Mouse (Mus musculus) liver, adult 2 months (tissue): ENCODE measurements at regions not wholly inside any gene's neighbourhood (a gene's known extent, or its start where the extent isn't known, plus 50 kb on each side); places are given as distances from the start of the nearest gene placed in this dataset.

Experiments used
- DNase-seq: peaks from one replicate; pipeline ENCODE4 v3.0.0-alpha.2; 2011; ENCODE audit warnings: low read depth, low spot score; ENCODE audit errors: extremely low read depth
- H3K27ac ChIP-seq: fragments of 200-500 bp; replicated peaks from 2 replicates; pipeline ENCODE4 v1.5.1; 2012; ENCODE audit warnings: low read depth, mild to moderate bottlenecking, control low read depth, inconsistent platforms, low read length; ENCODE audit not compliant: insufficient read depth
- H3K27me3 ChIP-seq: fragments of 200-500 bp; 2 replicates; pipeline ENCODE4 v1.6.1; 2012; ENCODE audit warnings: mild to moderate bottlenecking, moderate library complexity, low read length, inconsistent platforms; ENCODE audit not compliant: control insufficient read depth, insufficient read depth
- H3K36me3 ChIP-seq: fragments of 200-500 bp; 2 replicates; pipeline ENCODE4 v1.6.1; 2012; ENCODE audit warnings: low read length, inconsistent platforms; ENCODE audit not compliant: control insufficient read depth, insufficient read depth
- H3K4me1 ChIP-seq: fragments of 200-500 bp; 2 replicates; pipeline ENCODE4 v1.6.1; 2011; ENCODE audit warnings: low read length; ENCODE audit not compliant: control insufficient read depth, insufficient read depth
- H3K4me3 ChIP-seq: fragments of 200-500 bp; 2 replicates; pipeline ENCODE4 v1.5.1; 2011; ENCODE audit warnings: low read depth, mild to moderate bottlenecking, control low read depth, low read length, moderate library complexity; ENCODE audit not compliant: insufficient read depth
- H3K79me2 ChIP-seq: fragments of 200-500 bp; 2 replicates; pipeline ENCODE4 v1.6.1; 2012; ENCODE audit warnings: inconsistent platforms, mild to moderate bottlenecking, low read length, moderate library complexity; ENCODE audit not compliant: control insufficient read depth, insufficient read depth
- H3K9ac ChIP-seq: fragments of 200-500 bp; 2 replicates; pipeline ENCODE4 v1.6.1; 2012; ENCODE audit warnings: low read depth, mild to moderate bottlenecking, control low read depth, inconsistent platforms, low read length
- CTCF ChIP-seq: fragments of 200-500 bp; IDR thresholded peaks from 2 replicates; pipeline ENCODE4 v1.5.1; 2011; ENCODE audit warnings: low read depth, low read length, control low read depth
- POLR2A ChIP-seq: fragments of 200-500 bp; IDR thresholded peaks from 2 replicates; pipeline ENCODE4 v1.6.1; 2011; ENCODE audit warnings: low read length, control low read depth; ENCODE audit not compliant: insufficient read depth; ENCODE audit errors: extremely low read depth
- WGBS: fragments of 180-500 bp; shearing (Covaris S2); methylation state at CpG from one replicate; pipeline ENCODE4 v1.1.7; 2018; 5-methylcytosine and 5-hydroxymethylcytosine counted together

DNA sequence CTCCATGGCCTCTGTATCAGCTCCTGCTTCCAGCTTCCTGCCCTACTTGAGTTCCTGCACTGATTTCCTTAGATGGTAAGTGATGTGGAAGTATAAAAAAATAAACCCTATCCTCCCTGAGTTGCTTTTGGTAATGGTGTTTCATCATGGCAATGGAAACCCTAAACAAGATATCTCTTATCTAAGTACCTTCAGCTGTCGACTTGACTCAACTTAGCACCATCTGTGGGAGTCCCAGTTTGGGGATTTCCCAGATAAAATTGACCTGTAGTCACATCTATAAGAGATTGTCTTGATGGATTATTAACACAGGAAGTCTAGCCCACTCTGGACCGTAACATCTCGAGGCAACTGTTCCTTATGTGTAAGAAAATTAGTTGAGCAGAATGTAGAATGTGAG, 570.2 kb upstream of the Gm10306 start:
- H3K36me3 ChIP-seq, result no peaks in the 10 kb centered on the region
- no peaks in the 10 kb centered on the region for H3K79me2 ChIP-seq
- no peak overlapping the region for H3K27ac ChIP-seq
- 70% methylated on average over 3 of the region's 3 CpGs for WGBS
- TF ChIP-seq POLR2A (no peak), CTCF (no peak)
- no peak overlapping the region for H3K4me3 ChIP-seq
- DNase-seq, result no peak
- no peak overlapping the region for H3K9ac ChIP-seq
- no peaks in the 10 kb centered on the region for H3K4me1 ChIP-seq
- H3K27me3 ChIP-seq, result no peaks in the 10 kb centered on the region

DNA sequence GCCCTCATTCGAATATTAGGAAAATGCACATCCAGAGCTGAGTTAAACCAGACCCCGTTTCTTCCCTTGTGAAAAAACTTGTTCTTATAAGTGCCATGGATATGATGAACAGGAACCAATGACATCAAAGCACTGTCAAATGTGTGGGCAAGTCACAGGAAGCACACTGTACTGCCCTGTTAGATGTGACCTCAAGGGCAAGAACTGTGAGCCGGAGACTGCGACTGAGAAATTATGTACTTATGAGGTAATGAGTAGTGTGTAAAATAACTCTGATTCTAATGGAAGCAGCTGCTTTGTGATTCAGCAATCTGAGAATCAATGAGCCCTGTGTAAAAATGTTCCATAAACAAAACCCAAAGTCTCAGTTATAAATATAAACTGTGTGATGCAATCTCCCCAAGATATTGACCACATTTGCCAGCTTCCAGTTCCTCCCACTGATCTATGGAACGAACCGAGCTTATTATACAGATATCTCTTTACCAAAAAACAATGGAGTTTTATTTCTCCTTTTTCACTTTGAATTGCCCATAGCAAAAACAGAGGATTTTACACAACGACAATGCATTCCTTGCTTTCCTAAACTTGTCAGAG, 566.0 kb upstream of the Gm10306 start:
- no peak overlapping the region for H3K9ac ChIP-seq
- no peak overlapping the region for H3K27ac ChIP-seq
- H3K36me3 ChIP-seq, result no peaks in the 10 kb centered on the region
- TF ChIP-seq CTCF (no peak), POLR2A (no peak)
- no peak for DNase-seq
- H3K4me1 ChIP-seq, result no peaks in the 10 kb centered on the region
- no peak overlapping the region for H3K4me3 ChIP-seq
- no peaks in the 10 kb centered on the region for H3K79me2 ChIP-seq
- no peaks in the 10 kb centered on the region for H3K27me3 ChIP-seq
- WGBS, result 82% methylated on average over 7 of the region's 7 CpGs

DNA sequence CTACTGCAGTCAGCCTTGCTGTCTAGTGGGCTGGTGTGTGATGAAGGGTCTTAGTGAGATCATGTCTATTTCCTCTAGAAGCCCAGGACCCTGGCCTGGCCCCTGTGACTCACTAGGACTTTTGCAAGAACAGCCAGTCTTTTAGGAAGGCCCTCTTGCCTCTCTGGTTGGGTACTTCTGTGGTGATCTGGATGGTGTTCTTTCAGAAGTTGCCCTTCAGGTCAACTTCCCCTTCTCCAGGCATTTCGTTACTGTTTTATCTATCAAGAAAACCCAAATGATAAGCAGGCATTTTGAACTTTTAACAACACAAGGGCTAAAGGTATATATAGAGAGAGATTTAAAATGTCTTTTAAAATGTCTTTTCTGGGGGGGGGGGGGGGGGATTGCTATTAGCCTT, 550.5 kb upstream of the Gm10306 start:
- DNase-seq, result no peak
- Histone ChIP-seq H3K36me3 (no peaks in the 10 kb centered on the region), H3K4me3 (no peak overlapping the region), H3K9ac (no peak overlapping the region), H3K27ac (no peak overlapping the region), H3K4me1 (no peaks in the 10 kb centered on the region), H3K27me3 (no peaks in the 10 kb centered on the region), H3K79me2 (no peaks in the 10 kb centered on the region)
- TF ChIP-seq POLR2A (no peak), CTCF (no peak)
- 56% methylated on average over 1 of the region's 1 CpGs for WGBS

DNA sequence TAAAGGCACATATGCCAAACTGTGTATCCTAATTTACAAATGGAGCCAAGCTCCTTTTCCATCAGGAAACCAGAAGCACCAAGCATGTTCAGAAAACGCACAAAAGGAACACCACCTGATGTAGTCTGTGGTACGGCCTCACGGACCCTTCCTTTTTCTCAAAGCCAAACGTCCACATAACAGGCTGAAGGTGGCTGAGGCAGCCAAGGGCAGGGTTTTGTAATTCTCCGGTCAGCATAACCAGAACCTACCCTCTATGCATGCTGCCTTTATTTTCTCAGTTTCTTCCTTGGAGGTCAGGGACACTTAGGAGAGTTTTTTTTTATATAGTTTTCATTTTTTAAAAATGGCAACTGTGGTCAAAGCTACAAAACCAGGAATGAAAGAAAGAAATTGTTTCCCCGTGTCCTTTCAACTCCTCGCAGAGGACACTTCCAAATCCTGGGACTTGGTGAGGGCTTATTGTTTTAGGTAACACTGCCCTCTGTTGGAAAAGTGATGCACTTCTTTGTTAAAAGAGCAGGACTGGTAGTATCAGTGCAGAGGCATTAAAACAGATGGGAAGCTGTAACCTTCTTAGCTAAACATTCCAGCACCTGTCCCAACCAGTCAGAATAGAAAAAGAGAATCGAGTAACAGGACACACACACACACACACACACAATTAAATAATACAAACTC, 549.1 kb upstream of the Gm10306 start:
- H3K27ac ChIP-seq, result no peak overlapping the region
- no peaks in the 10 kb centered on the region for H3K36me3 ChIP-seq
- TF ChIP-seq CTCF (0 out of 2 replicates have a peak, but pooled peaks have one; percentile 12), POLR2A (no peak)
- no peak overlapping the region for H3K4me3 ChIP-seq
- H3K4me1 ChIP-seq, result no peaks in the 10 kb centered on the region
- WGBS, result 49% methylated on average over 8 of the region's 8 CpGs
- no peaks in the 10 kb centered on the region for H3K27me3 ChIP-seq
- no peaks in the 10 kb centered on the region for H3K79me2 ChIP-seq
- no peak overlapping the region for H3K9ac ChIP-seq
- peak; percentile 27 for DNase-seq

DNA sequence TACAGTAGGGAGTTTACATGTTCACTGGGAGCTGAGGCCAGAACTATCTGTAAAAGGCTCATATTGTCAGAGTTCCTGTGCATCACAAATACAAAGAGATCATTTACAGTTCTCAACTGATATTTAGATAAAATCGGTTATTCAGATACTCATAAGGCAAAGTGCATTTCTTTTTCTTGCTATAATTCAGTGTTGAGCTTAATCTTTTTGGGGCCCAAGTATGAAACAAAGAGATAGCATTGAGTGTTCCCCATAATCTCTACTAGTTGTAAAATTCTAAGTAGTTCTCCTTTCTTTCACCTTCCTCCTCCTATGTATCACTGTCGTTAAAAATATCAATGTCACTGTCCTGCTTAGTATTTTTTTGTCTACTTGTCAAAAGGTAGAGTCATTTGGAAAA, 540.6 kb upstream of the Gm10306 start:
- Histone ChIP-seq H3K27ac (no peak overlapping the region), H3K9ac (no peak overlapping the region), H3K79me2 (no peaks in the 10 kb centered on the region), H3K4me3 (no peak overlapping the region), H3K4me1 (no peaks in the 10 kb centered on the region), H3K27me3 (no peaks in the 10 kb centered on the region), H3K36me3 (no peaks in the 10 kb centered on the region)
- WGBS, result 81% methylated on average over 2 of the region's 2 CpGs
- no peak for DNase-seq
- TF ChIP-seq POLR2A, result no peak
- TF ChIP-seq CTCF, result no peak

DNA sequence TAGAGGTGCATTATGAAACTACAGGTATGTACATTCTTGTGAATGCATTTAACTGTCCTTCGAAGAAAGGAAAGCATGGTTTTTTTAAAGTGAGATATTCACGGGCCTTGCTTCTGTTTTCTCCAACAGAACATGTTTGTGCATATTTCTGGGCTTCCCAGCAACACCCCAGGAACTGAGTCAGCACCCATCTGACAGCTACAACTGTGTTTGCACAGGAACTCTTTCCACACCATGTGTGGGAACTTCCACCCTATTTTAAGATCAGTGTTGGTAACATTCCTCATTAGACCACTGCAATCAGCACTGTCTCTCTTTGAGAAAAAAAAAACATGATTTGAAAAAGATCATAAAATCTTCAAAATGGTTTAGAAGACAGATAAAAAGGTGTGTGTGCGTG, 538.6 kb upstream of the Gm10306 start:
- WGBS, result 64% methylated on average over 3 of the region's 3 CpGs

More for the DNA sequence above, 538.6 kb upstream of the Gm10306 start:
- no peaks in the 10 kb centered on the region for H3K36me3 ChIP-seq
- H3K27me3 ChIP-seq, result no peaks in the 10 kb centered on the region
- no peaks in the 10 kb centered on the region for H3K79me2 ChIP-seq
- H3K9ac ChIP-seq, result no peak overlapping the region
- no peak for DNase-seq
- H3K27ac ChIP-seq, result no peak overlapping the region
- no peak for TF ChIP-seq POLR2A
- TF ChIP-seq CTCF, result no peak
- H3K4me3 ChIP-seq, result no peak overlapping the region
- H3K4me1 ChIP-seq, result no peaks in the 10 kb centered on the region
